In the genomic region with DNA sequence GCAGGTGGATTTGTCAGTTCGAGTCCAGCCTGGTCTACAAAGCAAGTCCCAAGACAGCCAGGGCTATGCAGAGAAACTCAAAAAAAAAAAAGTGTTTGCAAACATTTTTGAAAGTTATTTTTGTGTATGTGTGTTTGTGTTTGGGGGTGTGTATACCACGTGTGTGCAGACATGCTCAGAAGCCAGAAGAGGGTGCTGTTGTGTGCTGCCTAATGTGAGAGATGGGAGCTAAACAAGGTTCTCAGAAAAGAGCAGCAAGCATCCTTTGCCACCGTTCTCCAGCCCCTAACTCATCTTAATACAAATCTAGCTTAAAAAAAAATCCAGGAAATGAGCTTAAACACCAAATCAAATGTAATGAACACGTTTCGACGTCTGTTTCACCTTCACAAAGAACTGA, we compare ENCODE assay signal across 20 mouse cellular contexts.
DNase-seq lines count a peak whose midpoint lies in the region; ATAC-seq and TF ChIP-seq lines count a peak whose summit lies in the region.
"Had no signal": no experiment of that assay in that cellular context is flagged by ENCODE, and none has a peak within 500 bp of the region (broad histone marks: within the 10 kb centered on the region; RNA-seq: fewer than 3 reads in every experiment).

No protein-coding gene starts in this region.

- intact Hi-C loops in heart, adult 2 months (cut with DNase I), result loop anchor here (2.0 kb wide), 2 partner anchors 34 to 70 kb away; no protein-coding TSS in a partner anchor

- dilution Hi-C loops in CH12.LX (cut with MboI; ENCODE audit: extremely low pct_ligation_motif_present, extremely low pct_unique_long_range_greater_than_20kb, low sequenced_read_pairs), result no loop called here

- H3K9me3 ChIP-seq in liver, embryonic 14.5 days (ENCODE audit: control insufficient read depth, low read length), result no peaks in the 10 kb centered on the region
- H3K9me3 ChIP-seq in liver, embryonic 12.5 days (replicated peaks), result no peaks in the 10 kb centered on the region
- H3K9me3 ChIP-seq in CH12.LX (replicated peaks; ENCODE audit: low read length), result peaks cover 10% of the 10 kb centered on the region
- H3K9me3 ChIP-seq: embryonic facial prominence, embryonic 13.5 days; midbrain, embryonic 15.5 days had no signal

- H3K4me3 ChIP-seq in heart, adult 2 months, result no peak overlapping the region
- no peak overlapping the region for H3K4me3 ChIP-seq in liver, embryonic 14.5 days (ENCODE audit: insufficient read depth in 1 of 2, low read depth in 2 of 2, low read length in 2 of 2)
- no peak overlapping the region for H3K4me3 ChIP-seq in liver, embryonic 12.5 days
- no peak overlapping the region for H3K4me3 ChIP-seq in CH12.LX (replicated peaks in 1 of 3; ENCODE audit: low read depth in 2 of 3, low read length in 2 of 3, poor library complexity in 1 of 3)
- H3K4me3 ChIP-seq: embryonic facial prominence, embryonic 13.5 days; left cerebral cortex, adult 2 months; midbrain, embryonic 15.5 days had no signal

- peak; percentile 42 for TF ChIP-seq CTCF in heart, adult 2 months (IDR thresholded peaks at IDR 0.05)
- peak; percentile 67 for TF ChIP-seq CTCF in liver, embryonic 14.5 days (IDR thresholded peaks at IDR 0.05; ENCODE audit: low read depth)
- TF ChIP-seq CTCF in CH12.LX (conservative IDR thresholded peaks at IDR 0.05 in 1 of 2, IDR thresholded peaks at IDR 0.05 in 1 of 2; ENCODE audit: low read depth in 2 of 2, low read length in 2 of 2), result peak in 1 of 2 experiments; percentile 51; a peak in 2 of 4 replicates

- WGBS in heart, adult 2 months, result 89% methylated on average over 6 of the region's 6 CpGs
- WGBS in liver, embryonic 14.5 days (ENCODE audit: insufficient replicate concordance), result 85% methylated on average over 6 of the region's 6 CpGs
- 84% methylated on average over 6 of the region's 6 CpGs for WGBS in liver, embryonic 12.5 days (ENCODE audit: insufficient replicate concordance)

- DNase-seq in heart, adult 2 months, result no peak
- DNase-seq in heart, adult 18-20 months, result no peak
- DNase-seq in liver, embryonic 14.5 days (ENCODE audit: low read depth in 3 of 3, low spot score in 3 of 3), result no peak
- no peak for DNase-seq in CH12.LX (ENCODE audit: extremely low read depth)
- peak; percentile 71 for DNase-seq in ZHBTc4 (ENCODE audit: low read depth, low spot score)
- no peak for DNase-seq in ovary, postnatal 36 days (ENCODE audit: low spot score)
- no peak for DNase-seq in retina, embryonic 14.5 days (ENCODE audit: low spot score)
- DNase-seq: adrenal gland, postnatal 25 days; cerebellum, adult 9-11 months; gastrocnemius, postnatal 36 days; heart, postnatal 36 days; lung, adult 18-20 months; spleen, adult 18-20 months; thymus, adult 2 months had no signal

- no peak for TF ChIP-seq POLR2A in heart, adult 2 months (IDR thresholded peaks at IDR 0.05; ENCODE audit: insufficient read depth, low read depth, low read length)
- no peak for TF ChIP-seq POLR2A in CH12.LX (IDR thresholded peaks at IDR 0.05; ENCODE audit: low read depth, low read length)

- no peak for TF ChIP-seq EP300 in heart, adult 2 months (IDR thresholded peaks at IDR 0.05; ENCODE audit: insufficient read depth, low read depth, low read length)
- no peak for TF ChIP-seq EP300 in liver, embryonic 14.5 days (IDR thresholded peaks at IDR 0.05; ENCODE audit: low read depth)
- TF ChIP-seq EP300 in CH12.LX (IDR thresholded peaks at IDR 0.05; ENCODE audit: low read length), result no peak

- no peaks in the 10 kb centered on the region for H3K36me3 ChIP-seq in heart, adult 2 months (ENCODE audit: control insufficient read depth, insufficient read depth, low read length)
- H3K36me3 ChIP-seq in liver, embryonic 14.5 days (replicated peaks; ENCODE audit: control insufficient read depth, insufficient read depth, low read depth), result no peaks in the 10 kb centered on the region
- H3K36me3 ChIP-seq in liver, embryonic 12.5 days, result no peaks in the 10 kb centered on the region
- peaks cover 0 to 56% of the 10 kb centered on the region in 2 experiments for H3K36me3 ChIP-seq in CH12.LX (replicated peaks in 1 of 2; ENCODE audit: control insufficient read depth in 1 of 2, insufficient read depth in 1 of 2, low read length in 1 of 2)
- H3K36me3 ChIP-seq: embryonic facial prominence, embryonic 13.5 days; midbrain, embryonic 15.5 days had no signal

- H3K79me2 ChIP-seq in heart, adult 2 months (replicated peaks; ENCODE audit: control insufficient read depth, insufficient read depth, low read length), result no peaks in the 10 kb centered on the region
- no peaks in the 10 kb centered on the region for H3K79me2 ChIP-seq in CH12.LX (replicated peaks; ENCODE audit: control insufficient read depth, extremely low read depth, insufficient read depth, poor library complexity, severe bottlenecking)

- no peak overlapping the region for H3K4me2 ChIP-seq in liver, embryonic 14.5 days (ENCODE audit: low read depth)
- H3K4me2 ChIP-seq in liver, embryonic 12.5 days, result no peak overlapping the region
- no peak overlapping the region for H3K4me2 ChIP-seq in CH12.LX (ENCODE audit: insufficient read depth, low read depth, poor library complexity, severe bottlenecking)
- H3K4me2 ChIP-seq: embryonic facial prominence, embryonic 13.5 days; heart, embryonic 11.5 days; midbrain, embryonic 15.5 days had no signal

- in situ Hi-C loops in CH12.LX (cut with MboI; ENCODE audit: low pct_ligation_motif_present, low pct_unique_long_range_greater_than_20kb, low sequenced_read_pairs), result no loop called here

- H3K27me3 ChIP-seq in heart, adult 2 months (ENCODE audit: control insufficient read depth, insufficient read depth, low read length), result no peaks in the 10 kb centered on the region
- 0 out of 2 replicates have a peak, but pooled peaks cover 2% of the 10 kb centered on the region for H3K27me3 ChIP-seq in liver, embryonic 14.5 days (ENCODE audit: control insufficient read depth, insufficient read depth, low read length)
- peaks cover 26% of the 10 kb centered on the region for H3K27me3 ChIP-seq in liver, embryonic 12.5 days (replicated peaks)
- no peaks in the 10 kb centered on the region for H3K27me3 ChIP-seq in CH12.LX (replicated peaks)
- H3K27me3 ChIP-seq: embryonic facial prominence, embryonic 13.5 days; midbrain, embryonic 15.5 days had no signal

- peak overlapping the region; percentile 77 for H3K27ac ChIP-seq in heart, adult 2 months
- H3K27ac ChIP-seq in liver, embryonic 14.5 days, result no peak overlapping the region
- no peak overlapping the region for H3K27ac ChIP-seq in liver, embryonic 12.5 days
- no peak overlapping the region for H3K27ac ChIP-seq in CH12.LX (ENCODE audit: insufficient read depth, low read depth)
- H3K27ac ChIP-seq: embryonic facial prominence, embryonic 13.5 days; left cerebral cortex, adult 2 months; midbrain, embryonic 15.5 days had no signal

- no peak for ATAC-seq in liver, embryonic 14.5 days (ENCODE audit: insufficient read depth)
- no peak for ATAC-seq in liver, embryonic 12.5 days
- ATAC-seq: hindbrain, embryonic 16.5 days; midbrain, embryonic 15.5 days had no signal

- peaks cover 6% of the 10 kb centered on the region for H3K4me1 ChIP-seq in heart, adult 2 months (ENCODE audit: control insufficient read depth, insufficient read depth, low read length)
- H3K4me1 ChIP-seq in liver, embryonic 14.5 days (replicated peaks; ENCODE audit: control insufficient read depth in 2 of 2, insufficient read depth in 2 of 2, low read length in 1 of 2), result peaks cover 11 to 14% of the 10 kb centered on the region in 2 experiments
- peaks cover 33% of the 10 kb centered on the region for H3K4me1 ChIP-seq in liver, embryonic 12.5 days
- H3K4me1 ChIP-seq in CH12.LX (ENCODE audit: control insufficient read depth in 1 of 2, insufficient read depth in 2 of 2), result peaks cover 3 to 65% of the 10 kb centered on the region in 2 experiments; a peak in 3 of 4 replicates
- H3K4me1 ChIP-seq: midbrain, embryonic 15.5 days had no signal

- TF ChIP-seq RAD21 in CH12.LX (IDR thresholded peaks at IDR 0.05; ENCODE audit: low read depth, low read length), result peak; percentile 31

- H3K9ac ChIP-seq in heart, adult 2 months (ENCODE audit: low read depth, low read length), result no peak overlapping the region
- H3K9ac ChIP-seq in liver, embryonic 14.5 days (replicated peaks), result no peak overlapping the region
- H3K9ac ChIP-seq in liver, embryonic 12.5 days, result no peak overlapping the region
- no peak overlapping the region for H3K9ac ChIP-seq in CH12.LX (ENCODE audit: insufficient read depth, low read depth)
- H3K9ac ChIP-seq: embryonic facial prominence, embryonic 13.5 days; midbrain, embryonic 15.5 days had no signal

TF ChIP-seq in CH12.LX, 34 proteins besides CTCF, POLR2A, EP300 and RAD21:
- TF ChIP-seq ZC3H11A (IDR thresholded peaks at IDR 0.05; ENCODE audit: low read depth, low read length) (no peak), JUND (conservative IDR thresholded peaks at IDR 0.05; ENCODE audit: low read depth, low read length) (no peak), IRF4 (IDR thresholded peaks at IDR 0.05; ENCODE audit: low read depth, low read length) (no peak), UBTF (IDR thresholded peaks at IDR 0.05; ENCODE audit: low read depth, low read length) (no peak), JUN (IDR thresholded peaks at IDR 0.05; ENCODE audit: insufficient read depth, low read depth, low read length) (no peak), E2F4 (IDR thresholded peaks at IDR 0.05; ENCODE audit: insufficient replicate concordance, low read depth, low read length) (no peak), SMC3 (IDR thresholded peaks at IDR 0.05; ENCODE audit: low read depth, low read length) (peak; percentile 40)
